Mouse (Mus musculus) kidney, postnatal 14 days (tissue): ENCODE results near the gene Acsf2.

Experiments
- DNase-seq: peaks from one replicate; pipeline ENCODE4 v3.0.0; 2022; ENCODE audit warnings: mixed read lengths

Acsf2 gene

DNA sequence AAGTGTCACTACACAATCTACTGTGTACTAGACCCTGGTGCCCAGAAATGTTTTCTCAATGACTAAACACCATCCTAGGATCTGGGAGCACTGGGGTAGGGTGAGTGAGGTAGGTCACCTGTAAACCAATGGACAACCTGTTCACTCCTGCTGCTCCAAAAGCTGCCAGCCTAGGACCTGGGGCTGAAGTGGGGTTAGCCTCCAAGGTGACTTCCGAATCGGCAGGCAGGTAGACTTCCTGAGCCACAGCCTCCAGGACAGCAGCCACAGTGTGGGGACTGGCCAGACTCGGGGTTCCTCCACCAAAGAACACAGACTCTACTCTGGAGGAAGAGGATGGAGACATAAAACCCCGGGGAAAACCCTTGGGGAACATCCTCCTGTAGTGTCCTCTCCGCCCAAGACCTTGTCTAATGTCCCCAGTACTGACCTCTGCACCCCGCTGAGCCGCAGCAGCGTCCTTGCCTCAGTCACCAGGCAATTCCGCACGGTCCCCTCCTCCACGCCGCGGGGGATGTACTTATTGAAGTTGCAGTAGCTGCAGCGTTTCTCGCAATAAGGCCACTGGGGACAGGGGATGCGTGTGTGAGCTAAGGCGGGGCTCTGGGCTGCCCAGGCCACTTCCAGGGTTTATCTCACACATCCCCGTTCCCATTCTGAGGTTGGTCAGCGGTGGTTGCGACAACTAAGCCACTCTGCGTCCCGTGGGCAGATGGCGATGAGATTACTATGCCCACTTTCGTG, 53.5 kb downstream of the Acsf2 start:
- peak; percentile 53 for DNase-seq

DNA sequence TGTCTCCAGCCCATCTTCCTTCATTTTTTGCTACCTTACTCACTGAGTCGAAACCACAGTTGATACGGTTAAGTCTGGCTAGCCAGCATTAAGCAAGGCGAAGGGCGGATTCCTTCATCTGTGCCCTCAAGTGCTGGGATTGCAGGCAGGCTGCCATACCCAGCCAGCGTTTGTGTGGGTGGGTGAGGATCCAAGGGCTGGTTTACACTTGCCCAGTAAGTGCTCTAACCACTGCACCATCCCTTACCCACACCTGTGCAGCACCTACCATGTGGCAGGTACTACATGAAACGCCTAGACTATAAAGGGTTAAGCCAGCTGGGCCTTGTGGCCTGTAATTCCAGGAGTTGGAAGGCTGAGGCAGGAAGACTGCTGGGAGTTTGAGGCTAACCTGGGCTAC, 54.4 kb downstream of the Acsf2 start:
- DNase-seq = no peak

DNA sequence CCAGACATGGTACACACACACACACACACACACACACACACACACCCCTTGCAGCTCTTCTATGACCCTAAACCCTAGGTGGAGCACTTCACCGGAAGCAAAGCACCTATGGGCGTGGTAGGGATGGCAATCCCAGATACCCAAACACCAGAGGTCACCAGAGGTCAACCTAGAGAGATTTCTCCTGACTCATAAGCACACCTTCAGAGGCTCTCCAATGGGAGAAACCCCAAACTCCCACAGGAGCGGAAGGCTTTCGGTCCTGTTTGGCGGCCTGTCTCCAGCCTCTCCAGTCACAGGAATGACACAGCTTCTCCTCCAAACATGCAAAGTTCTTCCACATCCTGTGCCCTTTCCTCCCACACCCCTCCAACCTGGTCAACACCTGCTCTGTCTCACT, 55.3 kb downstream of the Acsf2 start:
- DNase-seq = no peak

DNA sequence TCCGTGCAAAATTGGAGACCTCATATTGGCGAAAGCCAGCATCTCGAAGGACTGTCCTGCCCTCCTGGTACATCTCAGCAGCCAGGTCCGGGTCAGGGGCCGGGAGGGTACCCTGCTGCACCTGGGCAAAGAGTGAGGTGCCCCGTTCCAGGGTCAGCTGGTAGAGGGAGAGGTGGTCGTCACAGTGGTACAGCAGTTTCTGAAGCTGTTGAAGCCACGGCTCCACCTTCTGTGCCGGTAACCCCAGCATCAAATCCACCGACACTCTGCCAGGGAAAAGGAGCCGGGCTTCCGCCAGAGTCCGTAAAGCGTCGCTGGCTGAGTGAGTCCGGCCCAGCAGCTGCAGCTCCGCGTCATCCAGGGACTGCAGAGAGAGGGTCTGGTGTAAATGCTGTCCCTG, 57.2 kb downstream of the Acsf2 start:
- no peak for DNase-seq

DNA sequence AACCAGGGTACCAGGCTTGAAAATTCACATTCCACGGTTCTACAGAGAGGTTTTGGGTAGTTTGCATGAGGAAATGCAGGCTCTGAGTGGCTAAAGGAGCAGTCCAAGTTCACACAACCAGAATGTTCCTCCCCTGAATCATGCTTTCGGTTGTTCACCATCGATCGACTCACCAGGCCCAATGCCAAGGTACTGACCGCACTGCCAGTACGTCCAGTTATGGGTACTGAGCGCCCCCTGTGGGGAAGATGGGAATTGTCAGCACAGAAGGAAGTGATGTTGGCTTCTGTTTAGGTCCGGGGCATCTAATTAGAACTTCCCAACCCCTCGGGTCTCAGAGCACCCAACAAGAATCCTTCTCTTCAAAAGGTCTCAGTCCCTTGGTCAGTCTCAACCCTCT, 57.7 kb downstream of the Acsf2 start:
- DNase-seq = peak; percentile 94

DNA sequence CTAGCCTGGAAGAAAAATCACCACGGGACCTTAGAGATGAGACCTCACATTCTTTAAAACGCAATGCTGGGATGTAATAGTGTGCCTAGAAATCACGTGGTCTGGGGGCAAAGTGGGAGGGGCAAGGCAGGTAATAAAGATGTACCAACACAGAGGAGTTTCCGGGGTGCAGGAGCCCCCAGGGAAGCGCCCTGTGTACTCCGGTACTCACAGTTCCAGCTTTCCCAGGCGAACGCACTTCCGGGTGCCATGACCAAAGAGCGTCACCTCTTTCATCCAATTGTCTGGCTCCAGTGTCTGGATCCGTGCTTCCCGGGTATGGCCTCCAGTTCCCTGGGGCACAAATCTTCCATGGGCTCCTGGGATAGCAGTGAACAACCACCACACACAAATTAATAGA, 58.3 kb downstream of the Acsf2 start:
- no peak for DNase-seq

DNA sequence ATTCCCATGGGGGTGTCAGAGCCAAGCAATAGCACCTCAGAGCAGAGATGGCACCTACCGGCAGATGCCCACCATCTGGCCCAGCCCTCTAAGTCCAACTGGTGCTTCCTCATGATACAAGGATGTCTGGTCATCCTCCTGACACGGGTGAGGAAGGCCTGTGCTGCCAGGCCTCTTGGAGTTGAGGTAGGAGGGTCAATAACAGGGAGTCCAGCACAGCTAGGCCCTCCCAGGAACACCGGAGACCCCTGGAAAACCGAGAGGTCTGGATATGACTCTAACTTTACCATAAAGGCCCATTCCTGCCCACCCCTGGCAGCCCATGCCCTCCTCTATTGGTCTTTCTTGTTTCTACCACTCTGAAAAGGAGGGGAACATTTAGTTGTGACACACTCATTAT, 59.3 kb downstream of the Acsf2 start:
- DNase-seq = no peak

DNA sequence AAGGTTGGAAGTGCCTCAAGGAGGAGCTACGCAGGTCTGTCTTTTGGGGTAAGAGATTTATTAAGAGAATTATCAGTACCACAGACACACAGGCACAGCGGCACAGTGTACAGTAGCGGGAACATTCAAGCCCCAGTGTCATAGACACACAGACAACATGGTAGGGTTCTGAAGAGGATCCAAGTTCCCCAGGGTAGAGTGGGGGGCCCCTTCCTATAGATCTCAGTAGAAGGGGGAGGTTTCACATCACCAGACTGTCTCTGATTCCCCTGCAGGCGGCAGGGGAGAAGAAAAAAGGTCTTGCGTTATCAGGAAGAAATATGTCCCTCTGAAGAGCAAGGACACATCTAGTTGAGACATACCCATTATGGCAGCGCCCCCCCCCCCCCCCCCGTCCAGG, 61.9 kb downstream of the Acsf2 start:
- no peak for DNase-seq

DNA sequence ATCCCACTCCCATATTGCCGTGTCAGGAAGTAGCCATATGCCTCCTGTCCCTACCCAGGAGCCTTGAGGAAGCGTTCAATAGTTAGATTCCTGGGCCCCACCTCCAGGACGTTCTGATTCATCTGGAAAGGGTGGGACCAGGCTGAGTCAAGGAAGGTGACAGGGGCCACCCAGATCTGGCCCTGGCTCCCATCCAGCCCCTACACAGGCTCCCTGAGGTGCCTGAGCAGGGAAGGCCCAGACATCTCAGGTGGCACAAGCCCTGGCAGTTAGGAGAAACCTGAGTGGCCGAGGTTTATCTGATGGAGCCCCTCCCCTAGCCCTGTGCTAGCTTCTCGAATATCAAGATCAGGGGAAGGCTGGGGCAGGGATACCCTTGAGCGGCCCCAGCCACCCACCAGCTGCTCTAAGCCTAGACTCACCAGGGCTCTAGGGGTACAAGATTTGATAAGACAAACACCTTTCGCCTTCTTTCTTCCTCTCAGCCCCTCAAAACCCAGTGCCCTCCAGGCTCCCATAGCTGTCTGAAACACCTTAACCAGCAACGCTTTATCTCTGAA, 62.9 kb downstream of the Acsf2 start:
- no peak for DNase-seq

DNA sequence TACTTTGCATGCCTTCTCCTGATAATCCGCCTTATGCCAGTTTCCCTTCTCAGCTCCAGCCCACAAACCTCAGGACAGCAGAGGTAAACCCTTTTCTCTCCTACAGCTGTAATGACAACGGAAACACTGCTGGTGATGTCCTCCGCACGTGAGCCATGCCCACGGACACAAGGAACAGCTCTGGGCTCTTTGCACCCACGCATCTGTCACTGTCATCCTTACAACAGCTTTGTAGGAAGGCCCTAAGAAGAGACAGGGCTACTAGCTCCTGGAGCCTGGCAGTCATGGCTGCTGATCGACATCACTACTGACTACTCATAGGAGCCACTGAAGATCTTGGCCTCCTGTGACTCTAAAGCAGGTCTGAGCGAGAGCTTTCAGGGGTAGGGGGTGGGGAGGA, 68.5 kb downstream of the Acsf2 start:
- no peak for DNase-seq

DNA sequence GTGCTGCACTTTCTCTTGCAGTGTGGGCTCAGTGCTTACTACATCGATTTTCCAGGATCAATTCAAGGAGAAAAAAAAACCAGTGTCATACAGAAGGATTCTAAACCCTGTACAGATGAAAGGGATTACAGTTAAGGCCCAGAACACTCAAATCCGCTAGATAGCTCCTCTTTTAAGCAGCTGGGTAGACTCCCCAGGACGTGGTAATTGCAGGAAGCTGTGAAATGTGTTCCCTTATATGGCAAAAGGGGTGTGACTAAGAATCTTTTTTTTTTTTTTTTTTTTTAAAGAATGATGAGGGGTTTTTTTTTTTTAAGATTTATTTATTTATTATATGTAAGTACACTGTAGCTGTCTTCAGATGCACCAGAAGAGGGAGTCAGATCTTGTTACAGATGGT, 72.8 kb downstream of the Acsf2 start:
- no peak for DNase-seq

DNA sequence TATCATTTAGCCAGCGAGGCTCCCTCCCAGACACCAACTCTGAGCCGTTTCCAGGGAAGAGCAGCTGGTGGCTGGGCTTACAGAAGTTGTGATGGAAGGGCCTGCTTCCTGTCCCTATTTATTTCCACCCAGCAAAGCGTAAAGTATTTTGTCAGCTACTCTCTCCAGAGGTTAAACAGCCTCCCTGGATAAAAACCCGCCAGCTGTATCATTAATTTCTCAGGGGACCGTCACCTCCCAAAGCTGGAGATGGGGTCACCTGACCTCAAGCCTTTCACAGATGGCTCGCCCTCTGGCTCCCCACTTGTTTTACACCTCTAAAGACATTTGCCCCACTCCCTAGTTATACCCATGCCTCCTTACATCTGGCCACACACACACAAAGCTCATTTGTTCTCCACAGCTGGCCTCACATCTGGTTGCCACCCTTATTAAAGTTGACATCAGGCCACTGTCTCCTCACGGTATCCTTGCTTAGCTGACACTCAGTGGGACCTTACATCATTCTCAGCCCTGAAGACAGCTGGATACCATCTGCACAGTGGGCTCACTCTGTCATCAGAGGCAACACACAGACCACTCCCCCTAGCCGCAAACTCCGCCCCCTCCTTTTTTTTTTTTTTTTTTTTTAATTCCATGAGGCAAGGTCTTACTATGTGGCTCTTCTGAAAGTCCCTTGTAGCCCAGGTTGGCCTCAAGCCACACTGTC, 75.3 kb downstream of the Acsf2 start:
- no peak for DNase-seq

DNA sequence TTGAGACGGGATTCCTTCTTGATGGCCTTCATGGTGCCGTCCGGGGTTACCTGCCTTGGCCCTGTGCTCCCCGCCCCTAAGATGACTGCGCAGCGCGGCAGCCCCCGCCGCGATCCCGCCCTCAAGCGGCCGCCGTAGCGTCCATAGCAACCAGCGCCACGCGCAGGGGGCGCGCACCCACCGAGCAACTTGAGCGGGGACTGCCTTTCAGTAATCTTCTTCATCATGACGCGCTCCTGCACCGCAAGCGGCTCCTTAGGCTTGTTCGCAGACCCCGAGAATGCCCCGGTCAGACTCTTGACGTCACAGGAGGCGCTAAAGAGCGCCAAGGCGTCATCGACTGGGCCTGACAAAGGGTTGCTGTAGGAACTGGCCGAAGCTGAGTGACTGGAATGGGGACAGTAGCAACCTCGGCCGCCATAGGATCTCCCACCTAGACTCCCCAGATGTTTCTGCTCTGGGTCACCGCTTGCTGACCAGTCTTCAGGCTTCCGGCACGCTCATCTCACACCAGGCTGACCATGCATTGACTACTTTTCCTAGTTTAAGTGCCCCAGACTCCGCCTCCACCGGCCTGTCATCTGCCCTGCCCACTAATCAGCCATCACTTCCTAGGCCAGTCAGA, 80.3 kb downstream of the Acsf2 start, which contains the start of gene Mycbpap:
Mycbpap (minus strand) TSS at position 524 of the 625 bp plus-strand sequence.
- peak; percentile 78 for DNase-seq

DNA sequence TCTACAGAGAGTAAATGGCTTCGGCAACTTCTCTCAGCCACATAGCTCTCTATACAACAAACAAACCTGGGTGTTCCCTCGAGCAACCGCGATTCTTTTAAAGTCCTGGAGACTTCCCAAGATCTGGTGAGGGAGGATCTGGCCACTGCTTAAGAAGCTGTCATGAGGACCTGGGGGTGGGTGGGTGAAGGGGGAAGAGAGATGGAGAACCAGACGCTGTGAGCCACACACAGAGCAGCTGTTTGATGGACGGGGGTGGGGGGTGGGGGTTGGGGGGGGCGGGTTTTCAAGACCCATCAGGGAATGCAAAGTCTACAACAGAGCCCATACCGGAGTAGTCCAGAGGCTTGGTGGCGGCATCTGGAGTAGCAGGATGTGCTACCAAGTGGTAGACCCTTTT, 88.2 kb downstream of the Acsf2 start:
- DNase-seq = no peak

DNA sequence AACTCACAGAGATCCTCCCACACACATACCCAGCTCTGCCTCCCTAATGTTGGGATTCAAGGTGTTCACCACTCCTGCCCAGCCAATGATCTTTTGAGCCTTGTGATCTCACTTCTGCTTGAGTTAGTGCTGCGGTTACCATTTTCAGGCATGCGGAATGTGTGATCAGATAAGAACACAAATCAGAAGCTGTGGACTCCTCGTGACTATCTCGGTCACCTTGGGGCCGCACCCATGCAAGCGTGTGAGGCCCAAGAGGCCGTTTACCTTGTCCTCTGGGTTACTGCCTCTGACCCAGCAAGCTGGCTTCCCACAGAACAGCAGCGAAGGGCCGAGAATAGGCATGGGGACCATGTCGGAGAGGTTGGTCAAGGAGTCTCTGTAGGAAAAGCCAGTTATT, 92.7 kb downstream of the Acsf2 start:
- no peak for DNase-seq
